Mouse (Mus musculus): Measurements from ENCODE around the gene Camta2. TPM values are rescaled to one million over a fixed set of nuclear protein-coding genes. Genes with fewer than 3 reads are reported as not detected.

Camta2 gene
- total and polyA plus RNA-seq, 3 experiments: 3.5 to 25.4 (median 21.2) TPM

DNA sequence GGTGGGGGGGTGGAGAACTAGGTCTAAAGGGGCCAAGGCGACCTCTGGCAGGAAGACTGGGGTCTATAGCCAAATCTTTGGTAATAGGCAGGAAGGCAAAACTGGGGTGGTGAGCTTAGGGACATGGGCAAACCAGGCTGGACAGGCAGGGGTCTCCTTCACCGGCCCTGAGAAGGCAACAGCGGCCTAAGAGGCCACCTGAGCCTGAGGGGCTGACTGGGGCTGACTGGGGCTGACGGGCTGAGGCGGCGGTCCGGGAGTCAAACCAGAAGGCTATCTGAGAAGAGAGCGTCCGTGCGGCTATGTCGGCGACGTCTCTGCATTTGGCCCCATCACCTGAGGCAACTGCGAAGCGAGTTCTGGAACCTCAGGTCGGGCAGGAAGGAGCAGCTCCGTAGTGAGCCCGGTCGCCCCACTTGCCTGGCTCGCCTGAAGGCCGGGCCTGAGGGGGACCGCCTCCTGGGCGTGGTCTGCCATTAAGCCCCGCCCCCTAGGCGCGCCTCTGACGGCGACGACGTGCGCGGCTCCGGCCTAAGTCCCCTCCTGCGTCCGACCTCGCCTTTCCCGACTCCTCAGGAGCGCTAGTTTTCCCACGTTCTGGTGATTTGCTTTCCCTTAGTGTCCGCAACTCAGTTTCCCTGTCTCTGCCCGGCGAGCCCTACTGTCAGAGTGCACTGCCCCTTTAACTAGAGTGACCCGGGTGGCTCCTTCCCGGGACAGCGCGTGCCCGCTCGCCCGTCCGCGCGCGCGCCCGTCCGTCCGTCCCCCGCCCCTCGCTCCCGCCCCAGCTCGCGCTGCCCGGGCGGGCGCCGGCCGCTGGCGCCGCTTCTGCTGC lies 12.0 kb upstream of the Camta2 start, which contains the start of the genes Inca1 and Kif1c:
TSS of gene Inca1 (minus strand) at position 434 of the 835 bp plus-strand sequence.
TSS of gene Kif1c (plus strand) at position 827 of the 835 bp plus-strand sequence.
- peak; percentile 91 for ATAC-seq (ENCODE audit: extremely low read depth, insufficient number of reproducible peaks, low FRiP score, poor library complexity, severe bottlenecking)
- TF ChIP-seq TAL1 (conservative IDR thresholded peaks at IDR 0.05; ENCODE audit: low read depth, low read length): no peak
- TF ChIP-seq GATA2 (IDR thresholded peaks at IDR 0.05; ENCODE audit: borderline replicate concordance, low read depth, low read length): no peak
- TF ChIP-seq CTCF (IDR thresholded peaks at IDR 0.05; ENCODE audit: low read depth, low read length): no peak
- TF ChIP-seq POLR2AphosphoS5 (IDR thresholded peaks at IDR 0.05; ENCODE audit: insufficient replicate concordance, low read depth, low read length): no peak
- no peak for TF ChIP-seq GATA1 (IDR thresholded peaks at IDR 0.05; ENCODE audit: borderline replicate concordance, low read length)
- Histone ChIP-seq H3K27me3 (ENCODE audit: insufficient read depth, low read length) (no peaks in the 10 kb centered on the region), H3K36me3 (replicated peaks) (peaks cover 29% of the 10 kb centered on the region), H3K4me3 (ENCODE audit: low read depth, low read length) (peak within 1 kb of the TSS; percentile 82), H3K9me3 (replicated peaks) (no peaks in the 10 kb centered on the region), H3K4me1 (ENCODE audit: insufficient read depth, low read depth, low read length) (peaks cover 27% of the 10 kb centered on the region)
- DNase-seq (ENCODE audit: low spot score): peak; percentile 93

DNA sequence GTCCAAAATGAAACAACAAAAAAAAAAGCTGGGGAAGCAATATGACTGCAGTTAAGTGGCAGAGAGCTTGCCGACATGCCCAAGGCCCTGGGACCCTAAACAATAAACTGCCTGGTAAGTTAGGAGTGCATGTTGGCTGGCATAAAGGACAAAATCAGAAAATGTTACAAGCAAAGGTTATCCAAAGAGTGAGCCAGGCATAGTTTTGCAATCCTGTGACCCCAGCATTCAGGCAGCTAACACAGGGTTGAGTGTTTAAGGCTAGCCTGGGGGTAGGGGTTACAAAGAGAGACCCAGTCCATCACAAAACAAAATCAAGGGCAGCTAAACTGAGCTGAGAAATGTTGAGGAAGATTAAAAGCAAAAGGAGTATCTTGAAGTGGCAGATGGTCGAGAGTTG lies 11.1 kb upstream of the Camta2 start:
- Histone ChIP-seq H3K9me3 (replicated peaks) (no peaks in the 10 kb centered on the region), H3K4me3 (ENCODE audit: low read depth, low read length) (peak overlapping the region; percentile 82; the same call in 1 of the 2 replicates), H3K27me3 (ENCODE audit: insufficient read depth, low read length) (no peaks in the 10 kb centered on the region), H3K36me3 (replicated peaks) (peaks cover 20% of the 10 kb centered on the region), H3K4me1 (ENCODE audit: insufficient read depth, low read depth, low read length) (peaks cover 27% of the 10 kb centered on the region)
- ATAC-seq (ENCODE audit: extremely low read depth, insufficient number of reproducible peaks, low FRiP score, poor library complexity, severe bottlenecking) (no peak), DNase-seq (ENCODE audit: low spot score) (no peak)
- TF ChIP-seq TAL1 (conservative IDR thresholded peaks at IDR 0.05; ENCODE audit: low read depth, low read length) (no peak), CTCF (IDR thresholded peaks at IDR 0.05; ENCODE audit: low read depth, low read length) (no peak), GATA2 (IDR thresholded peaks at IDR 0.05; ENCODE audit: borderline replicate concordance, low read depth, low read length) (no peak), GATA1 (IDR thresholded peaks at IDR 0.05; ENCODE audit: borderline replicate concordance, low read length) (no peak), POLR2AphosphoS5 (IDR thresholded peaks at IDR 0.05; ENCODE audit: insufficient replicate concordance, low read depth, low read length) (no peak)

DNA sequence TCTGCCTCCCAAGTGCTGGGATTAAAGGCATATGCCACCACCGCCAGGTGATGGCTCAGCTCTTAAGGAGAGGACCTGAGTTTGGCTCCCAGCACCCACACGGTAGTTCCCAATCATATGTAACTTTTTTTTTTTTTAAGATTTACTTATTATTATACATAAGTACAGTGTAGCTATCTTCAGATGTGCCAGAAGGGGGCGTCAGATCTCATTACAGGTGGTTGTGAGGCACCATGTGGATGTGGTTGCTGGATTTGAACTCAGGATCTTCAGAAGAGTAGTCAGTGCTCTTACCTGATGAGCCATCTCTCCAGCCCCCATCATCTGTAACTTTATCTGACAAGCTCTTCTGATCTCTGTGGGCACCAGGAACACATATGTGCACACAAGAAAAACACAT lies 9.5 kb upstream of the Camta2 start:
- DNase-seq (ENCODE audit: low spot score) (no peak), ATAC-seq (ENCODE audit: extremely low read depth, insufficient number of reproducible peaks, low FRiP score, poor library complexity, severe bottlenecking) (no peak)
- no peaks in the 10 kb centered on the region for H3K27me3 ChIP-seq (ENCODE audit: insufficient read depth, low read length)
- H3K36me3 ChIP-seq (replicated peaks): peaks cover 3% of the 10 kb centered on the region
- no peak for TF ChIP-seq POLR2AphosphoS5 (IDR thresholded peaks at IDR 0.05; ENCODE audit: insufficient replicate concordance, low read depth, low read length)
- no peak for TF ChIP-seq GATA1 (IDR thresholded peaks at IDR 0.05; ENCODE audit: borderline replicate concordance, low read length)
- no peak for TF ChIP-seq TAL1 (conservative IDR thresholded peaks at IDR 0.05; ENCODE audit: low read depth, low read length)
- no peak for TF ChIP-seq CTCF (IDR thresholded peaks at IDR 0.05; ENCODE audit: low read depth, low read length)
- no peak overlapping the region for H3K4me3 ChIP-seq (ENCODE audit: low read depth, low read length)
- no peaks in the 10 kb centered on the region for H3K9me3 ChIP-seq (replicated peaks)
- H3K4me1 ChIP-seq (ENCODE audit: insufficient read depth, low read depth, low read length): peaks cover 23% of the 10 kb centered on the region

- Histone ChIP-seq H3K9me3 (replicated peaks) (no peaks in the 10 kb centered on the region), H3K27me3 (ENCODE audit: insufficient read depth, low read length) (peaks cover 3% of the 10 kb centered on the region; the same call in 1 of the 2 replicates), H3K4me1 (ENCODE audit: insufficient read depth, low read depth, low read length) (peaks cover 6% of the 10 kb centered on the region), H3K4me3 (ENCODE audit: low read depth, low read length) (no peak overlapping the region), H3K36me3 (replicated peaks) (no peaks in the 10 kb centered on the region)
- ATAC-seq (ENCODE audit: extremely low read depth, insufficient number of reproducible peaks, low FRiP score, poor library complexity, severe bottlenecking): no peak
- TF ChIP-seq GATA1 (IDR thresholded peaks at IDR 0.05; ENCODE audit: borderline replicate concordance, low read length) (no peak), CTCF (IDR thresholded peaks at IDR 0.05; ENCODE audit: low read depth, low read length) (no peak), POLR2AphosphoS5 (IDR thresholded peaks at IDR 0.05; ENCODE audit: insufficient replicate concordance, low read depth, low read length) (no peak), TAL1 (conservative IDR thresholded peaks at IDR 0.05; ENCODE audit: low read depth, low read length) (no peak)
- no peak for DNase-seq (ENCODE audit: low spot score)
Observed at GRCm38 (mm10) chr11:70693504-70693903, 5.6 kb upstream of the Camta2 start.

- Histone ChIP-seq H3K9me3 (replicated peaks) (no peaks in the 10 kb centered on the region), H3K4me1 (ENCODE audit: insufficient read depth, low read depth, low read length) (peaks cover 24% of the 10 kb centered on the region), H3K36me3 (replicated peaks) (peaks cover 20% of the 10 kb centered on the region), H3K27me3 (ENCODE audit: insufficient read depth, low read length) (peaks cover 3% of the 10 kb centered on the region; the same call in 1 of the 2 replicates), H3K4me3 (ENCODE audit: low read depth, low read length) (no peak overlapping the region)
- no peak for ATAC-seq (ENCODE audit: extremely low read depth, insufficient number of reproducible peaks, low FRiP score, poor library complexity, severe bottlenecking)
- TF ChIP-seq GATA1 (IDR thresholded peaks at IDR 0.05; ENCODE audit: borderline replicate concordance, low read length) (no peak), TAL1 (conservative IDR thresholded peaks at IDR 0.05; ENCODE audit: low read depth, low read length) (no peak), CTCF (IDR thresholded peaks at IDR 0.05; ENCODE audit: low read depth, low read length) (no peak), GATA2 (IDR thresholded peaks at IDR 0.05; ENCODE audit: borderline replicate concordance, low read depth, low read length) (no peak), POLR2AphosphoS5 (IDR thresholded peaks at IDR 0.05; ENCODE audit: insufficient replicate concordance, low read depth, low read length) (no peak)
- no peak for DNase-seq (ENCODE audit: low spot score)
Observed at GRCm38 (mm10) chr11:70689578-70689977, 1.7 kb upstream of the Camta2 start.

- Histone ChIP-seq H3K4me1 (ENCODE audit: insufficient read depth, low read depth, low read length) (peaks cover 27% of the 10 kb centered on the region), H3K27me3 (ENCODE audit: insufficient read depth, low read length) (peaks cover 3% of the 10 kb centered on the region; the same call in 1 of the 2 replicates), H3K4me3 (ENCODE audit: low read depth, low read length) (peak overlapping the region; percentile 88), H3K36me3 (replicated peaks) (peaks cover 32% of the 10 kb centered on the region), H3K9me3 (replicated peaks) (no peaks in the 10 kb centered on the region)
- DNase-seq (ENCODE audit: low spot score) (no peak), ATAC-seq (ENCODE audit: extremely low read depth, insufficient number of reproducible peaks, low FRiP score, poor library complexity, severe bottlenecking) (no peak)
- TF ChIP-seq GATA1 (IDR thresholded peaks at IDR 0.05; ENCODE audit: borderline replicate concordance, low read length) (no peak), CTCF (IDR thresholded peaks at IDR 0.05; ENCODE audit: low read depth, low read length) (no peak), TAL1 (conservative IDR thresholded peaks at IDR 0.05; ENCODE audit: low read depth, low read length) (no peak), GATA2 (IDR thresholded peaks at IDR 0.05; ENCODE audit: borderline replicate concordance, low read depth, low read length) (no peak), POLR2AphosphoS5 (IDR thresholded peaks at IDR 0.05; ENCODE audit: insufficient replicate concordance, low read depth, low read length) (no peak)
Observed at GRCm38 (mm10) chr11:70688372-70688771, 467 bp upstream of the Camta2 start.
